Mouse (Mus musculus) liver, adult 2 months (tissue): ENCODE results near the gene Abhd12b.

Source experiments
- CTCF ChIP-seq: fragments of 200-500 bp; IDR thresholded peaks from 2 replicates; pipeline ENCODE4 v1.5.1; 2011; ENCODE audit warnings: low read depth, low read length, control low read depth
- POLR2A ChIP-seq: fragments of 200-500 bp; IDR thresholded peaks from 2 replicates; pipeline ENCODE4 v1.6.1; 2011; ENCODE audit warnings: low read length, control low read depth; ENCODE audit not compliant: insufficient read depth; ENCODE audit errors: extremely low read depth

DNA sequence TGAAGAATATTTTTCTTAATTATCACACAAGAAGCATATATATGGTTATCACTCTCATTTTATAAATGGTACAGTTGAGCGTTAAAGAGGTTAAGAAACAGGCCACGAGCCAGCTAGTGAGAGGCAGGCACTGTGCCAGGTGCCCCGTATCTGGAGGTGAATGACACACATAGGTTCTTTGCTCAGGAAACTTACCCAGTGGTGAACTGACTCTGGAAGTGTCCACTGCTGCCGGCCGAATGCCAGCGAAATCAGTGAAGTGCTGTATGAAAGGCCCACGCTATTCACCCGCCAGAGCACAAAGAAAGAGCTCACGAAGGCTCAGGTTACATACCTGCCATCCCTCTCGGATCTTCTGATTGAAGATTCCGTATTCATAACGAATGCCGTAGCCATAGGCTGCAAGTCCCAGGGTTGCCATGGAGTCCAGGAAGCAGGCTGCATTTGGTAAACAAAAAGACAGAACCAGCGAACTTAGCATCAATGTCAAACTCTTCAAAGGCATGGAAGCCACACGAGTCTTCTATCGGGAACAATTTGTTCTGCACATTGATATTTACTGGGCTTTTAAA is 62.4 kb downstream of the Abhd12b start:
- no peak for TF ChIP-seq POLR2A
- no peak for TF ChIP-seq CTCF
